Mouse (Mus musculus) heart, adult 2 months (tissue): ENCODE data around the gene Robo1.

Experiments used
- CTCF ChIP-seq: fragments of 200-600 bp; IDR thresholded peaks from 2 replicates; pipeline ENCODE4 v1.8.1; 2022; ENCODE audit warnings: antibody characterized with exemption, mild to moderate bottlenecking, moderate library complexity
- EP300 ChIP-seq: fragments of 200-500 bp; IDR thresholded peaks from 2 replicates; pipeline ENCODE4 v1.6.1; 2011; ENCODE audit warnings: low read depth, low read length, control low read depth; ENCODE audit not compliant: insufficient read depth

GRCm38 (mm10) chr16:73011313-73011712 lies 703.2 kb downstream of the Robo1 start:
- TF ChIP-seq EP300: no peak
- TF ChIP-seq CTCF: no peak
